Mouse (Mus musculus) stomach, postnatal 0 days (tissue): ENCODE data around the gene Stn1.

ENCODE experiments used
- CTCF ChIP-seq: IDR thresholded peaks from 2 replicates; pipeline ENCODE4 v1.5.1; 2016; ENCODE audit warnings: antibody characterized with exemption, low read depth, mild to moderate bottlenecking, moderate library complexity
- EP300 ChIP-seq: optimal IDR thresholded peaks from 2 replicates; pipeline ENCODE3; 2016; ENCODE audit warnings: antibody characterized with exemption

DNA sequence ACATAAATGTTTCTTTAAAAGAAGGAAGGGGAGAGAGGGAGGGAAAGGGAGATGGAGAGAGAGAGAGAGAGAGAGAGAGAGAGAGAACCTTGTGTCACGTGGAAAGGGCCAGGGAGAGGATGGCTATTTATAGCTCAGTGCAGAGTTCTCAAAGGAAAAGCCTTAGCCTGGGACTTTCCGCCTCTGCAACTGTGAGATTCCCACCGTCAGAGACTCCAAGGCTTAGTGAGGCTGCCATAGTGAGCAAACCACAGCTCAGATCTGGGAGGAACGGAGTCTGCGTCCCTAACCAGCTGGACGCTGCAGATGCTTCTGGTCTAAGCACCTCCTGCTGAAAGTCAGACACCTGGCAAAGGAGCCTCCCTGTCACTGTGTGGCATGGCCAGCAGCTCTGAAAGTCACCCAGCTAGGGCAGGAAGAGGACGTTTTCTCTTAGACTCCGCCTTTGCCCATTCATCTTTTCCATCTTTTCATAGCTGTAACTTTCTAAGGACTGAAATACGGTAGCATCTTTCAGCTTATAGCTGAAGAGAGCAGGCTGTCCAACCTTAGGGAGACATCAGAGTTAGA lies 51.2 kb downstream of the Stn1 start:
- TF ChIP-seq CTCF = no peak
- no peak for TF ChIP-seq EP300
